Mouse (Mus musculus): ENCODE data around the gene Zbed5. TPM values are rescaled to one million over a fixed set of nuclear protein-coding genes. Genes with fewer than 3 reads are reported as not detected.
"Not testable (repeated sequence)": the region's sequence is repeated elsewhere in the genome, so short reads cannot be mapped to it uniquely, and the experiment has no call there.

The Zbed5 gene
- polyA plus RNA-seq, 1 experiment from 2014 or later, result 12.2 TPM

DNA sequence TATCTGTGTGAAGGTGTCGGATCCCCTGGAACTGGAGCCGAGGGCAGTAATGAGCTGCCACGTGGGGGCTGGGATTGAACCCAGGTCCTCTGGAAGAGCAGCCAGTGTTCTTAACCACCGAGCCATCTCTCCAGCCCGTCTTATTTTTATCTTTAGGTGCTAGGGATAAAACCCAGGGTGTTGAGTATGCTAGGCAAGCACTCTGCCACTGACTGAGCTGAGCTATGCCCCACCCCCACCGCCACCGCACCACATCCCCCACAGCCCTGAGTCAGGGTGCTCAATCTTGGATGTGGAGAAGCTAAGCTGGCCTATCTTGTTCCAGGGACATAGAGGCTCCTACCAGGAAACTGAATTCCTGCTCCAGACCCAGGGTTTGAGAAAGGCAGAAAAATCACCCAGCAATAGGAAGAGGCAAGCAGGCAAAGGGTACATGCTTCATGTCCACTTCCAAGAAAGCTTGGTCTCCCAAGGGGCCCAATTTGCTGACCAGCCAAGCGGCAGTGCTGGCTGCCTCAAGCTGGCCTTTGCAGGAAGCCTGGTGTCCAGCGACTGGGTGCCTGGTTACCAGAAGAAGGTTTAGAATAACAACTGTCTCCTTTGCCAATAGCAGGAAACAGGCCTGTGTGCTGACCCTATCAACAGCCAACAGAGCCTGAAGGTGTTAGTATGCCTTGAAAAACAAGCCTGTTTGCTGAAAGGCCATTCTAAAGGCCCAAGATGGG, 17.6 kb upstream of the Zbed5 start:
- Histone ChIP-seq H3K4me3 (no peak overlapping the region), H3K9me3 (replicated peaks) (no peaks in the 10 kb centered on the region), H3K36me3 (peaks cover 32% of the 10 kb centered on the region), H3K27ac (no peak overlapping the region), H3K4me1 (no peaks in the 10 kb centered on the region), H3K27me3 (ENCODE audit: low read depth, poor library complexity, severe bottlenecking) (no peaks in the 10 kb centered on the region)
- WGBS, result 72% methylated on average over 9 of the region's 9 CpGs
- DNase-seq (ENCODE audit: low spot score), result no peak

DNA sequence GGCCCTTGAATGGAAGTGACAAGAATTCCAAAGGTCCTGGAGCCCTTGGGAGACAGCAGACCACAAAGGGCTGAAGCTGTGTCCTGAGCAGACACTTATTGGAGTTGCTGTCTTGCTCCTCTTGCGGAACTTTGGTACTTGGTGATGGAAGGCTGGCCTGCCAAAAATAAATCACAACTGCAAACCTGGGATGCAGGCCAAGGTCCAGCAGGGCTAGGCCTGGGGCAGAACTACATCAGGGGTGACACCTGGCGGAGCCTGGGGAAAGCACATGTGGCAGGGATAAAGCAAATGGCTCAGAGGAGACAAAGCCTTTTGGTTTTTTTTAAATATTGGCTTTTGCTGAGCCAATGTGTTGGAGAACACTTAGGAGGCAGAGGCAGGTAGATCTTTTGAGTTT, 16.6 kb upstream of the Zbed5 start:
- Histone ChIP-seq H3K9me3 (replicated peaks) (no peaks in the 10 kb centered on the region), H3K27ac (no peak overlapping the region), H3K4me1 (no peaks in the 10 kb centered on the region), H3K4me3 (no peak overlapping the region), H3K27me3 (ENCODE audit: low read depth, poor library complexity, severe bottlenecking) (no peaks in the 10 kb centered on the region), H3K36me3 (peaks cover 40% of the 10 kb centered on the region)
- 68% methylated on average over 2 of the region's 2 CpGs for WGBS
- peak; percentile 43 for DNase-seq (ENCODE audit: low spot score)

DNA sequence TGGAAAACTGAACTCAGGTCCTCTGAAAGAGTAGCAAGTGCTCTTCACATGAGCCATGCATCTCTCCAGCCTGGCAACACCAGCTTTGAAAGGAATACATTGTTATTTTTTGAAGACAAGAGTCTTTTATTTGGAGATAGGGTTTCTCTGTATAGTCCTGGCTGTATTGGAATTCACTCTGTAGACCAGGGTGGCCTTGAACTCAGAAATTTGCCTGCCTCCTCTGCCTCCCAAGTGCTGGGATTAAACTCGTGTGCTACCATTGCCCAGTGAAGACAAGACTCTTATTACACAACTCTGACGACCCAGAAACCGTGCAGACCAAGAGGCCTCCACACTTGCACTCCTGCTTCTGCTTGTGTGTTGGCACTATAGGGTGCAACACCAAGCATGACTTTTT, 15.6 kb upstream of the Zbed5 start:
- H3K4me1 ChIP-seq, result no peaks in the 10 kb centered on the region
- no peaks in the 10 kb centered on the region for H3K9me3 ChIP-seq (replicated peaks)
- H3K27ac ChIP-seq, result no peak overlapping the region
- 73% methylated on average over 3 of the region's 3 CpGs for WGBS
- no peaks in the 10 kb centered on the region for H3K27me3 ChIP-seq (ENCODE audit: low read depth, poor library complexity, severe bottlenecking)
- H3K36me3 ChIP-seq, result peaks cover 49% of the 10 kb centered on the region
- no peak overlapping the region for H3K4me3 ChIP-seq
- DNase-seq (ENCODE audit: low spot score), result no peak

DNA sequence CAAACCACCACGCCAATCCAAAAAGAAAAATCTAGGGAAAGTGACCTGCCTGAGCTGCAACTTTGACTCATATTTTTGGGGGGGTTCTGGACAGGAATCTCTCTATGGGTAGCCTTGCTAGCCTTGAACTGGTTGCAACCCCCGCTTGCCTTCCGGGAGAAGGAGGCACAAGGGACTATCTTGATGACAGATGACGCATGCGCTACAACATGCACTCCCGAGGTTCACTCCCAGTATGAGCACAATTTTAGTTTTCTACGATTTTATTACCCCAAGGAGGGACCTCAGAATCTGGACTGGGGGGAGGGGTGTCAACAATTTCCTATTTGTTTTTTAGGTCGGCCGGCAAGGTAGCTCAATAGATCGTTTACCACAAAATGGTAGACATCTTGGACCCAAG, 9.3 kb upstream of the Zbed5 start:
- Histone ChIP-seq H3K27me3 (ENCODE audit: low read depth, poor library complexity, severe bottlenecking) (no peaks in the 10 kb centered on the region), H3K9me3 (replicated peaks) (no peaks in the 10 kb centered on the region), H3K36me3 (peaks cover 43% of the 10 kb centered on the region), H3K27ac (peak overlapping the region; percentile 95), H3K4me3 (peak overlapping the region; percentile 90), H3K4me1 (peaks cover 6% of the 10 kb centered on the region)
- WGBS, result 54% methylated on average over 10 of the region's 10 CpGs
- no peak for DNase-seq (ENCODE audit: low spot score)

DNA sequence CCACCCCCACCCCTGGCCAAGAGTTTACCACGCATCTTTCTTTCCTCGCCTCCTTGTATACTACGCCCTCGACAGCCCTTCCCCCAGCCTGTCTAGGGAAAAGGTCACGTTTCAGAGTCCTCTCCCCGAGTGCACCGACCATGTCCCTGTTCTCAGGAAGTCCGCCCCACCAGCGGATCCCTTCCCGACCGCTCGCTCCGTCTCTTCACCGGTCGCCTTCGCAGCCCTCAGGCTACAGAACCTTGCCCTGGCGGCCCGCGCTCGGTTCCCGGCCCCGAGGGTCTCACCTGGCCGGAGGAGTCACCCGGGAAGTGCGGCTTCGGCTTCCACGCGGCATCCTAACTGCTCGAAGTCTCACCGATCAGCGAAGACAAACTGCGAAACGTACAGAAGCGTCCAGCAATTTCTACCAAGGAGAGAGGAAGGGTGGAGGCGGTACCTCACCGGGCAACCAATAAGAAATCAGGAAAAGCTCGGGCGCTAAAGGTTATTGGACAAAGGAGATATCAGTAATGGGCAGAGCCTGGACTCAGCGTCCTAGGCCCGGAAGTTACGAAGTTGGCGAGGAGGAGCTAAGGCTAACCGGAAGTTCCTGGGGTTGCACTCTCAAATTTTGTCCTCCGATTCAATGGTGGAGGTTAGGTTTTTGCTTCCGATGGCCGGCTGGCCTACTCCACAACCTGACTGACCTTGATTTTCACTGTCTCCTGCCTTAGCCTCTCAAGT, 8.4 kb upstream of the Zbed5 start, which contains the start of gene Chchd2:
TSS of gene Chchd2 (minus strand) at position 560 of the 726 bp plus-strand sequence.
- H3K27ac ChIP-seq, result peak within 1 kb of the TSS; percentile 95
- WGBS, result under 1% methylated on average over 46 of the region's 46 CpGs
- peaks cover 35% of the 10 kb centered on the region for H3K36me3 ChIP-seq
- H3K9me3 ChIP-seq (replicated peaks), result no peaks in the 10 kb centered on the region
- peaks cover 6% of the 10 kb centered on the region for H3K4me1 ChIP-seq
- H3K4me3 ChIP-seq, result peak within 1 kb of the TSS; percentile 90
- H3K27me3 ChIP-seq (ENCODE audit: low read depth, poor library complexity, severe bottlenecking), result no peaks in the 10 kb centered on the region
- peak; percentile 89 for DNase-seq (ENCODE audit: low spot score)

DNA sequence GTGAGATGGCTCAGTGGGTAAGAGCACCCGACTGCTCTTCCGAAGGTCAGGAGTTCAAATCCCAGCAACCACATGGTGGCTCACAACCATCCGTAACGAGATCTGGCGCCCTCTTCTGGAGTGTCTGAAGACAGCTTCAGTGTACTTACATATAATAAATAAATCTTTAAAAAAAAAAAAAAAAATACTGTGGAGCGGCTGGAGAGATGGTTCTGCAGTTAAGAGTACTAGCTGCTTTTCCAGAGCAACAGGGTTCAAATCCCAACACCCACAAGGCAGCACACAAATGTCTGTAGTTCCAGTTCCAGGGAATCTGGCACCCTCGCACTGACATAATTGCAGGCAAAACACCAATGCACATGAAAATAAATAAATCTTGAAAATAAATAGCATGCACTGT, 5.1 kb upstream of the Zbed5 start:
- H3K4me3 ChIP-seq, result not testable (repeated sequence)

DNA sequence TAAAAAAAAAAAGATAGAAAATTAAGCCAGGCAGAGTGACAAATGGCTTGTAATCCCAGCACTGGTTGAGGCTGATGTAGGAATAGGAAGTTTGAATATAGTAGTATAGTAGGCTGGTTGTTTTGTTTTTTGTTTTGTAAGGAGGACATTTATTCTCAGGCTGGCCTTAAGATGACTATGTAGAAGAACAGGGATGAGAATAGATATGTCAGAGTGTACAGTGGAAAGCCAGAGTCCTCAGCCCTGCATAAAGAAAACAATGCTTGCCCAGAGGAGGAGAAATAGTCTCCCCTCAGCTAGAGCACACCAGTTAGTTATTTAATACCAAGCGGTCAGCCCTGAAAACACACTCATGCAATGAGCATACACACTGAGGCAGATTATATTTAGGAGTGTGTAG, 2.9 kb downstream of the Zbed5 start, which contains the start of gene Phkg1:
TSS of gene Phkg1 (minus strand) at position 101 of the 400 bp plus-strand sequence.
- peaks cover 29% of the 10 kb centered on the region for H3K36me3 ChIP-seq
- no peak within 1 kb of the TSS for H3K4me3 ChIP-seq
- 100% methylated on average over 1 of the region's 1 CpGs for WGBS
- H3K4me1 ChIP-seq, result peaks cover 18% of the 10 kb centered on the region
- no peak for DNase-seq (ENCODE audit: low spot score)
- H3K9me3 ChIP-seq (replicated peaks), result no peaks in the 10 kb centered on the region
- no peak within 1 kb of the TSS for H3K27ac ChIP-seq
- no peaks in the 10 kb centered on the region for H3K27me3 ChIP-seq (ENCODE audit: low read depth, poor library complexity, severe bottlenecking)

More for the DNA sequence above, 5.1 kb upstream of the Zbed5 start:
- H3K9me3 ChIP-seq (replicated peaks); H3K36me3 ChIP-seq; H3K27me3 ChIP-seq (ENCODE audit: low read depth, poor library complexity, severe bottlenecking); H3K27ac ChIP-seq; DNase-seq (ENCODE audit: low spot score): not testable (repeated sequence)
- H3K4me1 ChIP-seq, result peaks cover 16% of the 10 kb centered on the region
- 79% methylated on average over 6 of the region's 7 CpGs for WGBS

DNA sequence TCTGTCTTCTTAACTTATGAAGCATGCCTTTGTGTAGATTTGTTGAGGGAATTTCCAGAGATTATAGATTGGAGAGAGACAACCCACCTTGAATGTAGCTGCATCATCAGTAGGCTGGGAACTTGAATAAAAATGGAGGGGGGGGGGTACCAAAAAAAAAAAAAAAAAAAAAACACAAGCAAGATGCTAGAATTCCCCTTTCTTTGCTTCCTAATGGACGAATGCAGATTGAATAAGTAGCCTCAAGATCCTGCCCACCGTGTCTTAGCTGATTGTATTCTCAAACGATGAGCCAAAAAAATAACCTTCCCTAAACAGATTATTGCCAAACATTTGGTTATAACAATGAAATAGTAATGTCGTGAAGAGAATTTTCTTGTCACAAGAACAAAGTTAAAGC, 12.3 kb downstream of the Zbed5 start:
- WGBS, result 39% methylated on average over 4 of the region's 4 CpGs
- no peaks in the 10 kb centered on the region for H3K9me3 ChIP-seq (replicated peaks)
- peaks cover 16% of the 10 kb centered on the region for H3K36me3 ChIP-seq
- H3K27me3 ChIP-seq (ENCODE audit: low read depth, poor library complexity, severe bottlenecking), result peaks cover 8% of the 10 kb centered on the region; the same call in 1 of the 2 replicates
- peak overlapping the region; percentile 89 for H3K27ac ChIP-seq
- peaks cover 9% of the 10 kb centered on the region for H3K4me1 ChIP-seq
- H3K4me3 ChIP-seq, result peak overlapping the region; percentile 65
- no peak for DNase-seq (ENCODE audit: low spot score)

DNA sequence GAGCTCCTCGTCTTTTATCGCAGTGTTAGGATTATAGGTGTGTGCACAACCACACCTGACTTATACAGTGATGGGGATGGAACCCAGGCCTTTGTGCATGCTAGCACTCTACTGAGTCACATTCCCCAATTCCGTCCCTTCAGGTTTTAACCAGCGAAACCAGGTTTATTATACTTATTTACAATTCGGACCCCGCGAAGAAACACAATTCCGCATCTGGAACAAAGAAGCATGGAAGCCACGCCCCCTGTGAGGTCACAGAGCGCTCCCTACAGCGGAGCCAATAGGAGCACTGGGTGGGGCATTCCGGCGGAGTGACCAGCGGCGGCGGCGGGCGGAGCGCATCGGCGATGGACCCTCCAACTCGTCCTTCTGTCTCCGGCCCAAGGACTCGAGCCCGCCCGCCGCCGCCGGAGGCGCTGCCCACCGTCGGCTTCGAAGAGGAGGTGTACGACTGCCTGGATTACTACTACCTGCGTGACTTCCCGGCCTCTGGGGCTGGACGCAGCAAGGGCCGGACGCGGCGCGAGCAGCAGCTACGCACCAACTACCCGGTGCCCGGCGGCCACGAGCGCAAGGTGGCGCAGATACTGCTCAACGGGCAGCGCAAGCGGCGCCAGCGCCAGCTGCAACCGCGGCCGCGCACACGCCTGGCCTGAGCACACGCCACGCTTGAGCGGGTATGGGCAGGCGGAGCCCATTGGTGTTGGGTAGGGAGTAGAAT, 12.9 kb downstream of the Zbed5 start, which contains the start of gene Nupr1l:
TSS of gene Nupr1l (plus strand) at position 299 of the 724 bp plus-strand sequence.
- Histone ChIP-seq H3K4me3 (peak within 1 kb of the TSS; percentile 65), H3K9me3 (replicated peaks) (no peaks in the 10 kb centered on the region), H3K27ac (peak within 1 kb of the TSS; percentile 89), H3K4me1 (peaks cover 9% of the 10 kb centered on the region), H3K27me3 (ENCODE audit: low read depth, poor library complexity, severe bottlenecking) (peaks cover 8% of the 10 kb centered on the region; the same call in 1 of the 2 replicates), H3K36me3 (peaks cover 11% of the 10 kb centered on the region)
- peak; percentile 96 for DNase-seq (ENCODE audit: low spot score)
- under 1% methylated on average over 63 of the region's 63 CpGs for WGBS

DNA sequence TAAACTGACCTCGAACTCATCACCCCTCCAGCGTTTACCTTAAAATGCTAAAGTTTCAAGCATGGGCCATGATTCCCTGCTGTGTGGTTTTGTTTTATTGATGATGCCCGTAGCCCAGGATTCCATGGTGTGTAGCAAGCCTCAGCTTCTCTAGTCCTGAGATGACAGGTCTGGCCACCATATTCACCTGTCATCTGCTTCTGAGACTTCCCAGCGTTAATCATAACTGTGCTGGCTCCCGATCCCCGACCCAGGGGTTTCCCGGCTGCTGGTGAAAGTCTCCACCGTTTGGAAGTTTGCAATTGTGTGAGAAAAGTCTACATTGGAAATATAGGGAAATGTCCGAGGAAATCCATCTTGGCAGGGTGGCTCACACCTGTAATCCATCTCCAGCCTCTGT, 13.6 kb downstream of the Zbed5 start:
- Histone ChIP-seq H3K4me1 (peaks cover 9% of the 10 kb centered on the region), H3K9me3 (replicated peaks) (no peaks in the 10 kb centered on the region), H3K27me3 (ENCODE audit: low read depth, poor library complexity, severe bottlenecking) (peaks cover 8% of the 10 kb centered on the region; the same call in 1 of the 2 replicates), H3K27ac (peak overlapping the region; percentile 89; the same call in 1 of the 2 replicates), H3K36me3 (peaks cover 5% of the 10 kb centered on the region), H3K4me3 (peak overlapping the region; percentile 65)
- DNase-seq (ENCODE audit: low spot score), result no peak
- WGBS, result 77% methylated on average over 9 of the region's 9 CpGs

DNA sequence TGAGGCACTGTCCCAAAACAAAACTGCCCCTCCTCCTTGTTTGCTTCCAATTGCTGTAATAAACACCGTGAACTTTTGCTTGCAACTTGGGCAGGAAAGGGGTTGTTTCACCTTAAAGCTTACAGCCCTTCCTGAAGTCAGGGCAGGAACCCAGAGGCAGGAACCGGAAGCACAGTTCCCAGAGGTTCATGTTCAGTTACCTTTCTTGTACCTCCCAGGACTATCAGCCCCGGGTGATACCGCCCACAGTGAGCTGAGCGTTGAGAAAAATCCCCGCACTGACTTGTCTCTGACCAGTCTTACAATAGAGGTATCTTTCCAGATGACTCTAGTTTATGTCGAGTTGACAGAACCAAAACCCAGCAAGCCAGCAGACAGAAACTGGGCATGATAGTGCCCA, 14.1 kb downstream of the Zbed5 start:
- no peak for DNase-seq (ENCODE audit: low spot score)
- no peak overlapping the region for H3K4me3 ChIP-seq
- 84% methylated on average over 7 of the region's 7 CpGs for WGBS

DNA sequence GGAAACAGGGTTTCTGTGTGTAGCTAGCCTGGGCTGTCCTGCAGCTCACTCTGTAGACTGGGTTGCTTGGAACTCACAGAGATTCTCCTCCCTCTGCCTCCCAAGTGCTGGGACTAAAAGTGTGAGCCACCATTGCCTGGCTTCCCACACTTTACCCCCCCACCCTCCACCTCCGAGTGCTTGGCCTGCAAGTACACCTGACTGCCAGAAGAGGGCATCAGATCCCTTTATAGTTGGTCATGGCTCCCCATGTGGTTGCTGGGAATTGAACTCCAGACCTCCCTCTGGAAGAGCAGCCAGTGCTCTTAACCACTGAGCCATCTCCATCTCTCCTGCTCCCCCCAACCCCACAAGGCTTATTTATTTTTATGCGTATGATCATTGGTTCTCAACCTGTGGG, 18.5 kb downstream of the Zbed5 start:
- H3K4me3 ChIP-seq, result no peak overlapping the region
- H3K4me1 ChIP-seq, result peaks cover 3% of the 10 kb centered on the region
- 27% methylated on average over 2 of the region's 2 CpGs for WGBS
- H3K9me3 ChIP-seq (replicated peaks), result no peaks in the 10 kb centered on the region
- peak; percentile 40 for DNase-seq (ENCODE audit: low spot score)
- peaks cover 8% of the 10 kb centered on the region; the same call in 1 of the 2 replicates for H3K27me3 ChIP-seq (ENCODE audit: low read depth, poor library complexity, severe bottlenecking)
- no peak overlapping the region for H3K27ac ChIP-seq
- H3K36me3 ChIP-seq, result no peaks in the 10 kb centered on the region

More for the DNA sequence above, 14.1 kb downstream of the Zbed5 start:
- H3K4me1 ChIP-seq, result peaks cover 9% of the 10 kb centered on the region
- H3K27ac ChIP-seq, result no peak overlapping the region
- H3K9me3 ChIP-seq (replicated peaks), result no peaks in the 10 kb centered on the region
- H3K36me3 ChIP-seq, result 0 out of 2 replicates have a peak, but pooled peaks cover 4% of the 10 kb centered on the region
- H3K27me3 ChIP-seq (ENCODE audit: low read depth, poor library complexity, severe bottlenecking), result peaks cover 8% of the 10 kb centered on the region; the same call in 1 of the 2 replicates

Measured in limb, embryonic 10.5 days (tissue).